Mouse (Mus musculus): ENCODE data around the gene Npcd. TPM values are rescaled to one million over a fixed set of nuclear protein-coding genes. Genes with fewer than 3 reads are reported as not detected.

Gene Npcd
- total and polyA plus RNA-seq, 3 experiments = not detected

DNA sequence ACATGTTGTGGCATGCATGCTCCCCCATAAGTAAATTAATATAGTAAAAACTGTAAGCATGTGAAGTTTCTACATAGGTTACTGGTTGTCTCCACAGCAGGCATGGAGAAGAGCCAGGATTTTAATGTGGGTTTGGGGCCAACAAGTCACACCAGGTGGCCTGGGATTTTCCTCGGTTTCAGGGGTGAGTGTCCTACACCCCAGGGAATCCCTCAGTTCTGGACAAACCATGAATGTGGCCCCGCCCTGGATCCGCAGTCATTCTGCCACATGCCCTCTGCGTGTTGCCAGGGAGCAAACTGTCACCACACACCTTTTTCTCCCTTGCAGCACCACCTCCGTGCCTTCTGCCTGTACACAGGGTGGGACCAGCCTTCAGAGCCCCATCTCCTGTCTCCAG lies 25.4 kb downstream of the Npcd start:
- Histone ChIP-seq H3K4me3 (ENCODE audit: low read depth, low read length) (no peak overlapping the region), H3K4me1 (ENCODE audit: insufficient read depth, low read depth, low read length) (no peaks in the 10 kb centered on the region), H3K36me3 (replicated peaks) (no peaks in the 10 kb centered on the region), H3K9me3 (replicated peaks) (peaks cover 7% of the 10 kb centered on the region), H3K27me3 (ENCODE audit: insufficient read depth, low read length) (peaks cover 19% of the 10 kb centered on the region)
- TF ChIP-seq GATA2 (IDR thresholded peaks at IDR 0.05; ENCODE audit: borderline replicate concordance, low read depth, low read length) = no peak
- no peak for TF ChIP-seq GATA1 (IDR thresholded peaks at IDR 0.05; ENCODE audit: borderline replicate concordance, low read length)
- TF ChIP-seq CTCF (IDR thresholded peaks at IDR 0.05; ENCODE audit: low read depth, low read length) = no peak
- no peak for TF ChIP-seq POLR2AphosphoS5 (IDR thresholded peaks at IDR 0.05; ENCODE audit: insufficient replicate concordance, low read depth, low read length)
- no peak for TF ChIP-seq TAL1 (conservative IDR thresholded peaks at IDR 0.05; ENCODE audit: low read depth, low read length)
- no peak for DNase-seq (ENCODE audit: low spot score)
- ATAC-seq (ENCODE audit: extremely low read depth, insufficient number of reproducible peaks, low FRiP score, poor library complexity, severe bottlenecking) = no peak

GRCm38 (mm10) chr15:79808114-79808513 lies 25.9 kb downstream of the Npcd start:
- TF ChIP-seq POLR2AphosphoS5 (IDR thresholded peaks at IDR 0.05; ENCODE audit: insufficient replicate concordance, low read depth, low read length) (no peak), GATA1 (IDR thresholded peaks at IDR 0.05; ENCODE audit: borderline replicate concordance, low read length) (no peak), GATA2 (IDR thresholded peaks at IDR 0.05; ENCODE audit: borderline replicate concordance, low read depth, low read length) (no peak), CTCF (IDR thresholded peaks at IDR 0.05; ENCODE audit: low read depth, low read length) (no peak), TAL1 (conservative IDR thresholded peaks at IDR 0.05; ENCODE audit: low read depth, low read length) (no peak)
- ATAC-seq (ENCODE audit: extremely low read depth, insufficient number of reproducible peaks, low FRiP score, poor library complexity, severe bottlenecking) = no peak
- H3K4me1 ChIP-seq (ENCODE audit: insufficient read depth, low read depth, low read length) = no peaks in the 10 kb centered on the region
- peaks cover 9% of the 10 kb centered on the region for H3K9me3 ChIP-seq (replicated peaks)
- H3K4me3 ChIP-seq (ENCODE audit: low read depth, low read length) = no peak overlapping the region
- H3K36me3 ChIP-seq (replicated peaks) = no peaks in the 10 kb centered on the region
- DNase-seq (ENCODE audit: low spot score) = no peak
- H3K27me3 ChIP-seq (ENCODE audit: insufficient read depth, low read length) = peaks cover 18% of the 10 kb centered on the region

GRCm38 (mm10) chr15:79807050-79807449 lies 27.0 kb downstream of the Npcd start:
- Histone ChIP-seq H3K4me1 (ENCODE audit: insufficient read depth, low read depth, low read length) (no peaks in the 10 kb centered on the region), H3K4me3 (ENCODE audit: low read depth, low read length) (no peak overlapping the region), H3K9me3 (replicated peaks) (peaks cover 9% of the 10 kb centered on the region), H3K36me3 (replicated peaks) (no peaks in the 10 kb centered on the region), H3K27me3 (ENCODE audit: insufficient read depth, low read length) (peaks cover 18% of the 10 kb centered on the region)
- TF ChIP-seq CTCF (IDR thresholded peaks at IDR 0.05; ENCODE audit: low read depth, low read length) = no peak
- no peak for TF ChIP-seq TAL1 (conservative IDR thresholded peaks at IDR 0.05; ENCODE audit: low read depth, low read length)
- TF ChIP-seq POLR2AphosphoS5 (IDR thresholded peaks at IDR 0.05; ENCODE audit: insufficient replicate concordance, low read depth, low read length) = no peak
- no peak for TF ChIP-seq GATA1 (IDR thresholded peaks at IDR 0.05; ENCODE audit: borderline replicate concordance, low read length)
- no peak for TF ChIP-seq GATA2 (IDR thresholded peaks at IDR 0.05; ENCODE audit: borderline replicate concordance, low read depth, low read length)
- DNase-seq (ENCODE audit: low spot score) (no peak), ATAC-seq (ENCODE audit: extremely low read depth, insufficient number of reproducible peaks, low FRiP score, poor library complexity, severe bottlenecking) (no peak)

DNA sequence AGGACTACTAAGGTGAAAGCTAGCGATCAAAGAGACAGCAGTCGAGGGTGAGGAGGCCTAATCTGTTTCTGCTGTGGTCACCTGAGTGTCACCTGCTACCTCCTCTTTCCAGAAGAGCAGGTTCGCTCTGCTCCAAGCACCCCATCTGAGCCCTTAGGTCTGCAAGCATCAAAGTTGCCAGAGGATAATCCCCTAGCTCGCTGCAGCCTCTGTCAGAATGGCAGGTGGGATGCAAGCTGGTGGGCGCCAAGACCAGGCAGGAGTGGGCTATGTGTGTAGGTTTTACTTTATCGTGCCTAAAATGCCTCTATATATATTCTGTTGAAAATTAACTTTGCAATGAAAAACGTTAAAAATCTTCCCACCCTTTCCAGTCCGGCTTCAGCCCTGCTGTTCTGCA lies 28.8 kb downstream of the Npcd start:
- no peaks in the 10 kb centered on the region for H3K36me3 ChIP-seq (replicated peaks)
- peaks cover 18% of the 10 kb centered on the region for H3K27me3 ChIP-seq (ENCODE audit: insufficient read depth, low read length)
- H3K9me3 ChIP-seq (replicated peaks) = peaks cover 9% of the 10 kb centered on the region
- H3K4me3 ChIP-seq (ENCODE audit: low read depth, low read length) = no peak overlapping the region
- DNase-seq (ENCODE audit: low spot score) (no peak), ATAC-seq (ENCODE audit: extremely low read depth, insufficient number of reproducible peaks, low FRiP score, poor library complexity, severe bottlenecking) (no peak)
- TF ChIP-seq CTCF (IDR thresholded peaks at IDR 0.05; ENCODE audit: low read depth, low read length) = no peak
- no peak for TF ChIP-seq GATA1 (IDR thresholded peaks at IDR 0.05; ENCODE audit: borderline replicate concordance, low read length)
- TF ChIP-seq TAL1 (conservative IDR thresholded peaks at IDR 0.05; ENCODE audit: low read depth, low read length) = no peak
- TF ChIP-seq GATA2 (IDR thresholded peaks at IDR 0.05; ENCODE audit: borderline replicate concordance, low read depth, low read length) = no peak
- no peaks in the 10 kb centered on the region for H3K4me1 ChIP-seq (ENCODE audit: insufficient read depth, low read depth, low read length)

- no peak for TF ChIP-seq POLR2AphosphoS5 (IDR thresholded peaks at IDR 0.05; ENCODE audit: insufficient replicate concordance, low read depth, low read length)
- no peak for TF ChIP-seq TAL1 (conservative IDR thresholded peaks at IDR 0.05; ENCODE audit: low read depth, low read length)
- no peak for TF ChIP-seq CTCF (IDR thresholded peaks at IDR 0.05; ENCODE audit: low read depth, low read length)
- no peak for TF ChIP-seq GATA1 (IDR thresholded peaks at IDR 0.05; ENCODE audit: borderline replicate concordance, low read length)
- TF ChIP-seq GATA2 (IDR thresholded peaks at IDR 0.05; ENCODE audit: borderline replicate concordance, low read depth, low read length) = no peak
- Histone ChIP-seq H3K9me3 (replicated peaks) (peaks cover 9% of the 10 kb centered on the region), H3K36me3 (replicated peaks) (no peaks in the 10 kb centered on the region), H3K4me3 (ENCODE audit: low read depth, low read length) (no peak within 1 kb of the TSS; the same call in 1 of the 2 replicates), H3K4me1 (ENCODE audit: insufficient read depth, low read depth, low read length) (no peaks in the 10 kb centered on the region), H3K27me3 (ENCODE audit: insufficient read depth, low read length) (peaks cover 15% of the 10 kb centered on the region)
- ATAC-seq (ENCODE audit: extremely low read depth, insufficient number of reproducible peaks, low FRiP score, poor library complexity, severe bottlenecking) (no peak), DNase-seq (ENCODE audit: low spot score) (no peak)
Measured at GRCm38 (mm10) chr15:79804352-79805071, 29.5 kb downstream of the Npcd start, which contains the start of gene Nptxr. Gene Nptxr (minus strand): TSS chr15:79804766.

DNA sequence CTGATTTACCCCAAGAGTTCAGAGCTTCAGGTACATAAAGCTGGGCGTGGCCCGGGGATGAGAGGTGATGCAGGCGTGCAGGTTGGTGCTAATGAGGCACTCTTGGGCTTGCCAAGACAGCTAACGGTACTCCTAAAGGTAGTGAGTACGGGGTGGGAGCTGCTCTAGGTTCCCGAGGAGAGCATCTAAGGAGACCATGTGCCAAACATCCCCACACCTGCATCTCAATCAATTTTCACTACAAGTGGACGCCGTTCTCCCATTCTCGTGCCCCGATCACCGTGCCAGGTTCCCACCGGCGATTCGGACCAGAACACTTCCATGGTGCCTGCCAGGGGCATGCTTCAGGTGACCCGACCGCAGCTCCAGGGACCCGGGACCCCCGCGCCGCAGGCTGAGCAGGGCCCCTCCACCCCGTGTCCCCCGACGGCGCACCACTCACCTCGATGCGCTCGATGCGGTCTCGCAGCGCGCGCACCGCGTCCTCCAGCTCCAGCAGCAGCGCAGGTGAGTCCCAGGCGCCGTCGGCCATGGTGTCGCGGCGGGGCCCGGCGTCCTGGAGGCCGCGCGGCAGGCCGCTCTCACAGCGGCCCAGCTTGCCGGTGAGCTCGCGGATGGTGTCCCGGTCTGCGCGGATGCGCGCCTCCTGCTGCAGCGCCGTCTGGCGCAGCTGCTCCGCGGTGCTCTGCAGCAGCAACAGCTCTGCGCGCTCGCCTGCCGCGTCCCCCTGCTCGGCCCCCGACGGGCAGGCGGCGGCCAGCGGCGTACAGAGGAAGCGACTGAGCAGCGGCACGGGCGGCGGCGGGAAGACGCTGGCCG lies 30.3 kb downstream of the Npcd start:
- DNase-seq (ENCODE audit: low spot score) (no peak), ATAC-seq (ENCODE audit: extremely low read depth, insufficient number of reproducible peaks, low FRiP score, poor library complexity, severe bottlenecking) (no peak)
- Histone ChIP-seq H3K4me1 (ENCODE audit: insufficient read depth, low read depth, low read length) (no peaks in the 10 kb centered on the region), H3K27me3 (ENCODE audit: insufficient read depth, low read length) (peaks cover 13% of the 10 kb centered on the region), H3K36me3 (replicated peaks) (no peaks in the 10 kb centered on the region), H3K9me3 (replicated peaks) (peaks cover 9% of the 10 kb centered on the region), H3K4me3 (ENCODE audit: low read depth, low read length) (no peak overlapping the region; the same call in 1 of the 2 replicates)
- no peak for TF ChIP-seq POLR2AphosphoS5 (IDR thresholded peaks at IDR 0.05; ENCODE audit: insufficient replicate concordance, low read depth, low read length)
- TF ChIP-seq CTCF (IDR thresholded peaks at IDR 0.05; ENCODE audit: low read depth, low read length) = no peak
- TF ChIP-seq GATA2 (IDR thresholded peaks at IDR 0.05; ENCODE audit: borderline replicate concordance, low read depth, low read length) = no peak
- TF ChIP-seq TAL1 (conservative IDR thresholded peaks at IDR 0.05; ENCODE audit: low read depth, low read length) = no peak
- TF ChIP-seq GATA1 (IDR thresholded peaks at IDR 0.05; ENCODE audit: borderline replicate concordance, low read length) = no peak

Data from G1E (cell line).